Mouse (Mus musculus) kidney, embryonic 14.5 days (tissue): ENCODE results near the gene Lrch3. TPM values are rescaled to one million over a fixed set of nuclear protein-coding genes. Genes with fewer than 3 reads are reported as not detected.

Experiments used
- ATAC-seq: fragments of 200-750 bp; cut with Nextera tagmentation; 2 replicates; pipeline ENCODE4 v1.8.0; 2017; ENCODE audit warnings: moderate number of reproducible peaks, mild to moderate bottlenecking, moderate TSS enrichment, moderate library complexity; ENCODE audit not compliant: low FRiP score, low TSS enrichment
- H3K27ac ChIP-seq: fragments of 300-500 bp; sonication (generic); 2 replicates; pipeline ENCODE4 v1.5.1; 2014; ENCODE audit warnings: low read depth, mild to moderate bottlenecking, low read length, moderate library complexity, mixed read lengths
- H3K27me3 ChIP-seq: fragments of 300-500 bp; sonication (generic); 2 replicates; pipeline ENCODE4 v1.6.1; 2014; ENCODE audit warnings: mild to moderate bottlenecking, low read length; ENCODE audit not compliant: control insufficient read depth, insufficient read depth
- H3K36me3 ChIP-seq: fragments of 300-500 bp; sonication (generic); 2 replicates; pipeline ENCODE4 v1.6.1; 2014; ENCODE audit warnings: low read length, mixed read lengths; ENCODE audit not compliant: control insufficient read depth, insufficient read depth
- H3K4me1 ChIP-seq: fragments of 300-500 bp; sonication (generic); 2 replicates; pipeline ENCODE4 v1.6.1; 2014; ENCODE audit warnings: low read length, mixed read lengths; ENCODE audit not compliant: control insufficient read depth, insufficient read depth
- H3K4me2 ChIP-seq: fragments of 300-500 bp; sonication (generic); replicated peaks from 2 replicates; pipeline ENCODE4 v1.6.1; 2014; ENCODE audit warnings: low read depth, mild to moderate bottlenecking, low read length
- H3K4me3 ChIP-seq: fragments of 300-500 bp; sonication (generic); 2 replicates; pipeline ENCODE4 v1.5.1; 2014; ENCODE audit warnings: mild to moderate bottlenecking, low read length
- H3K9ac ChIP-seq: fragments of 300-500 bp; sonication (generic); 2 replicates; pipeline ENCODE4 v1.6.1; 2014; ENCODE audit warnings: low read depth, mild to moderate bottlenecking, low read length, moderate library complexity
- H3K9me3 ChIP-seq: fragments of 300-500 bp; sonication (generic); 2 replicates; pipeline ENCODE4 v1.6.1; 2016; ENCODE audit warnings: low read length; ENCODE audit not compliant: control insufficient read depth
- WGBS: fragments of 180-500 bp; shearing (Covaris S2); extraction: QIAGEN DNeasy Blood & Tissue Kit; methylation state at CpG from one replicate; pipeline ENCODE4 v1.1.7; 2014; 5-methylcytosine and 5-hydroxymethylcytosine counted together
- polyA plus RNA-seq: library from polyadenylated mRNA; unstranded; fragments of >200 nt; fragmentation: Nextera tagmentation; extraction: Ambion mirVana; gene quantifications from 2 replicates; pipeline ENCODE4 v1.2.1, GENCODE M21; 2014

The Lrch3 gene
- polyA plus RNA-seq, 1 experiment from 2014 or later, result 32.7 TPM

DNA sequence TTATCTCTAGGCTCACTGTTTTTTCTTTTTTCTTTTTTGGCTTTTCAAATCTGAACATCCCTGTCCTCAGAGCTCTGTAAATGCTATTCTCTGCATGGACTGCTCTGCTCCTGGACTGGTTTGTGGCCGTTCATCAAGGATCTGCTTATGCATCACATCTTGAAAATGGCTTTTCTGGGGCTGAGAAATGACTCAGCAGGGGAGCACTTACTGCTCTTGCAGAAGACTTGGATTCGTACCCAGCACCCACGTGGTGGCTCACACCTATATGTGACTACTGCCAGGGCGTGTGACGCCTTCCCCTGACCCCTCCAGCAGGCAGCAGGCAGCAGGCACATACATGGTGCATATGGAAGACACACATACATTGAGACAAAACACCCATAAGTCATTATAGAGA lies 78.3 kb downstream of the Lrch3 start:
- Histone ChIP-seq H3K4me1 (no peaks in the 10 kb centered on the region), H3K27ac (no peak overlapping the region), H3K4me2 (no peak overlapping the region), H3K4me3 (no peak overlapping the region), H3K36me3 (peaks cover 58% of the 10 kb centered on the region), H3K9ac (no peak overlapping the region), H3K9me3 (no peaks in the 10 kb centered on the region), H3K27me3 (no peaks in the 10 kb centered on the region)
- ATAC-seq, result no peak
- 90% methylated on average over 5 of the region's 5 CpGs for WGBS

DNA sequence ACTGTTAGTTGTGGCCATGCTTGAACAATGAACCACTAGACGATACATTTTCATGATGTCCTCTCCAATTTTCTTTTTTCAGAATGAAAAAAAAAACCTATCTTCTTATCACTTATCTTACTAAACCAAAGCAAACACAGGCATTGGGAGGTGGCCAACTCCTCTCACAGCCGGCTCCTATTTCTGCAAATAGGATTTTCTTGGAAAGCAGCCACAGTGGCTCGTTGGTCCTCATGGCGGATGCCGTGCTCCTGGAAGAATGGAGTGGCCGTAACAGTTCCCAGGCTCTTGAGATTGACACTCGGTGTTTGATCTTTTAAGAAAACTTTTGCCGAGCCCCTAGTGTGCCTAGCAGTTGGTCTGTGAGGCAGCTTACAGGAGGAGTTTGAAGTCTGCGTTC lies 91.3 kb downstream of the Lrch3 start:
- no peaks in the 10 kb centered on the region for H3K27me3 ChIP-seq
- 69% methylated on average over 9 of the region's 9 CpGs for WGBS
- H3K36me3 ChIP-seq, result peaks cover 62% of the 10 kb centered on the region
- H3K9ac ChIP-seq, result no peak overlapping the region
- ATAC-seq, result no peak
- H3K27ac ChIP-seq, result no peak overlapping the region
- H3K4me2 ChIP-seq, result no peak overlapping the region
- no peak overlapping the region for H3K4me3 ChIP-seq
- no peaks in the 10 kb centered on the region for H3K9me3 ChIP-seq
- no peaks in the 10 kb centered on the region for H3K4me1 ChIP-seq

DNA sequence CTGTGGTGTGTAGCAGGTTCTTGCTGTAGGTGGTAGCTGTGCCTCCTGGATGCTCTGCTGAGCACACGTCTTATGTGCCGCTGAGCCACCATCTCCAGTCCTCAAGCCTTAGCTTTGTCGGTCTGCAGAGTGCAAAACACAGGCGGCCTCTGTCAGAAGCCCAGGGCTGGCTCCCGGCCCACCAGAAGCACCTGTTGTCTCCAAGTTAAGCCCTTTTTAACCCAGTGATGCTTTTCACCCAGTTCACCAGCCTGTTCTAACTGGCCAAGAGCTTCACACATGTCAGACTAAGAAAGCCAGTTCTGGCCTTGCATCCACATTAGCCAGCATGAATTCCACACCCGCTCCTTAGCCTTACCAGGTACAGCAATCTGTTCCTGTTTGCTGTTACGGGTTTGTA lies 93.0 kb downstream of the Lrch3 start:
- ATAC-seq, result no peak
- Histone ChIP-seq H3K9ac (no peak overlapping the region), H3K4me2 (no peak overlapping the region), H3K27me3 (no peaks in the 10 kb centered on the region), H3K36me3 (peaks cover 52% of the 10 kb centered on the region), H3K4me3 (no peak overlapping the region), H3K4me1 (no peaks in the 10 kb centered on the region), H3K9me3 (no peaks in the 10 kb centered on the region), H3K27ac (no peak overlapping the region)
- WGBS, result 88% methylated on average over 7 of the region's 7 CpGs

DNA sequence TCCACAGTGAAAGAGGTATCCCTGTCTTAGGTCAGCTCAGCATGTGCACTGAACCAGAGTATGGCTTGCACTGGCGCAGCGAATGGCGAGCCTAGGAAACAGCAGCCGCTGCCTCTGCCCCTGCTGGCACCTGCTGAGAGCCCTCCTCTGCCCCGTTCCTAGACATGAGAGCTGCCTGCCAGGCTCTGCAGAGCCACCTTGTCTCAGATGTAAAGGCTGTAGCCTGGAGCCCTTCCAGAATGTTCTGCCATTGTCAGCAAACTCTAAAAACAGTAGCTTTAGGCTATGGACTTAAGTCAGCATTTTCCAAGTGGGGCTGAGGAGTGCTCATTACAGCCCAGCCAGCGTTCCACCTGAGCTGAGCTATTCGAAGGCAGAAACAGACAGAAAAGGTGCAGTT lies 93.5 kb downstream of the Lrch3 start:
- Histone ChIP-seq H3K4me3 (no peak overlapping the region), H3K4me1 (no peaks in the 10 kb centered on the region), H3K27ac (no peak overlapping the region), H3K9ac (no peak overlapping the region), H3K36me3 (peaks cover 56% of the 10 kb centered on the region), H3K27me3 (no peaks in the 10 kb centered on the region), H3K4me2 (no peak overlapping the region), H3K9me3 (no peaks in the 10 kb centered on the region)
- WGBS, result 85% methylated on average over 7 of the region's 7 CpGs
- no peak for ATAC-seq

DNA sequence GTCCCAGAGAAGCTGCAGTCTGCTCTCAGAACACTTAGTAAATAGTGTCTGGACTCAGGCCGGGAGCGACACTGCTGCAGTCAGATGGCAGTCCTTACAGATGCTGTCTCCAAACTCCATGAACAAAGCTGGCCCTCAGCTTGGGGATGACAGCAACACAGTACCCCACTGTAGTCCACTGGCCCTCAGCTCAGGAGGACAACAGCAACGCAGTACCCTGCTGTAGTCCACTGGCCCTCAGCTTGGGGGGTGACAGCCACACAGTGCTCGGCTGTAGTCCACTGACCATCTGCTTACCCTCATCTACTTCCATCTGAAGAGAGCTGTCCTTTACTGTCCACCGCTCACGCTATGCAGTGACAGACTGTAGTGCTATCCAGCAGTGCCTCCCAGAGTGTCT lies 96.3 kb downstream of the Lrch3 start:
- no peak overlapping the region for H3K27ac ChIP-seq
- 92% methylated on average over 6 of the region's 6 CpGs for WGBS
- no peaks in the 10 kb centered on the region for H3K4me1 ChIP-seq
- H3K4me2 ChIP-seq, result no peak overlapping the region
- H3K9me3 ChIP-seq, result no peaks in the 10 kb centered on the region
- peaks cover 78% of the 10 kb centered on the region for H3K36me3 ChIP-seq
- ATAC-seq, result no peak
- no peaks in the 10 kb centered on the region for H3K27me3 ChIP-seq
- H3K4me3 ChIP-seq, result no peak overlapping the region
- no peak overlapping the region for H3K9ac ChIP-seq

DNA sequence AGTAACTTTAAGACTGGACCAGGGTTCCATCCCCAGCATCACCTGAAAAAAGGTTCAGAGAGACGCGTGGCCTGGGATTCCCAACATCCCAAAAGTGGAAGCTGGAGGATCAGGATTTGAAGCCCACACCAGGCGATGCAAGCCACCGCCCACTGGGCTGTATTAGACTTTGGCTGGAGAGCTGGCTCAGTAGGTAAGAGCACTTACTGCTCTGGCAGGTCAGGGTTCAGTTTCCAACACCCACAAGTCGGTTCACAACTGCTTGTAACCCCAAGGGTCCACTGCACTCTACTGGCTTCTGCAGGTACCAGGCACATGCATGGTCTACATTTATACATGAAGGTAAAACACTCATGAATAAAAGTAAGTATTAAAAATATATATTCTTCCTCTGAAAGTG lies 99.9 kb downstream of the Lrch3 start:
- H3K4me2 ChIP-seq, result no peak overlapping the region
- no peak overlapping the region for H3K27ac ChIP-seq
- no peaks in the 10 kb centered on the region for H3K27me3 ChIP-seq
- H3K36me3 ChIP-seq, result peaks cover 59% of the 10 kb centered on the region
- H3K4me1 ChIP-seq, result no peaks in the 10 kb centered on the region
- no peak for ATAC-seq
- H3K4me3 ChIP-seq, result no peak overlapping the region
- 92% methylated on average over 5 of the region's 5 CpGs for WGBS
- no peaks in the 10 kb centered on the region for H3K9me3 ChIP-seq
- H3K9ac ChIP-seq, result no peak overlapping the region

DNA sequence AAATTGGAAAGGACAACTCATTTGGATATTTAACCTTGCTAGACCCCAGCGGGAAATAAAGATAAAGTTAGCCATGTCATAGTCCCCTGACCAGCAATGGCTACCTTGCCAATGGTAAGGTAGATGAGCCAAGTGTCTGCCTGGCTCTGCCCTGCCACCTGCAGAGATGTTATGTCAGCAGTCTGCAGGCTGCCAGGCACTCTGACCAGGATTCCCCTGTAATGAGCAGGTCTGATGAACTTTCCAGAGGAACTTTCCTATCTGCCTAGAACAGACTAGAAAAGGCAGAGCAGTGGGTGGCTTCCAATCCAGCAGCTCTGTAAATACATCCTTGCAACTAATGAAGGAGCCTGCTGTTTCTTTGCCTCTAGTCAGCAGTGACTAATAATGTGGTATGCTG lies 101.0 kb downstream of the Lrch3 start:
- no peak for ATAC-seq
- no peak overlapping the region for H3K9ac ChIP-seq
- H3K27ac ChIP-seq, result no peak overlapping the region
- no peaks in the 10 kb centered on the region for H3K4me1 ChIP-seq
- peaks cover 48% of the 10 kb centered on the region for H3K36me3 ChIP-seq
- H3K9me3 ChIP-seq, result no peaks in the 10 kb centered on the region
- H3K4me3 ChIP-seq, result no peak overlapping the region
- WGBS, result 94% methylated on average over 1 of the region's 1 CpGs
- no peak overlapping the region for H3K4me2 ChIP-seq
- no peaks in the 10 kb centered on the region for H3K27me3 ChIP-seq

DNA sequence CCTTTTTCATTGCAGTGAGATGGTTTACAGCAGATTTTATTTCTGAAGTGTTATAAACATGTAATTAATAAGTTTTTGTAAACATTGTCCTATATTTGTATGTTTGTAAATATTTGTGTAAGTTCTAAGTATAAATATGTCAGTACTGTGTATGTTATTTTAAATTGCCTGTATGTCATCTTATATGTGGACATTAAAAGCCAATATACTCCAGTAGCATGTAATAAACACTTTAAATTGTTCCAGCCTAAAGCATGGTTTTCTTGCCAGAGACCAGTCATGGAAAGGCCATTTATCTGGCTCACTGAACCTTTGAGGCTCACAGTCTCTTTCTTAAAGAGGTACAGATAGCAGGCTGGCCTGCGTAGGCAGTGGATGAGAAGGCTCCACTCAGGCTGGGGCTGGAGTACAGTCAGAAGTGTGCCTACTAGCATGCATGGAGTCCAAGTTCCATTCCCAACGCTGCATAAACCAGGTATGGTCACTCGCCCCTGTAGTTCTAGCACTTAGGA lies 101.6 kb downstream of the Lrch3 start:
- Histone ChIP-seq H3K27me3 (no peaks in the 10 kb centered on the region), H3K36me3 (peaks cover 43% of the 10 kb centered on the region), H3K4me2 (no peak overlapping the region), H3K27ac (no peak overlapping the region), H3K4me1 (no peaks in the 10 kb centered on the region), H3K9me3 (no peaks in the 10 kb centered on the region), H3K9ac (no peak overlapping the region), H3K4me3 (no peak overlapping the region)
- WGBS, result 93% methylated on average over 3 of the region's 3 CpGs
- no peak for ATAC-seq

DNA sequence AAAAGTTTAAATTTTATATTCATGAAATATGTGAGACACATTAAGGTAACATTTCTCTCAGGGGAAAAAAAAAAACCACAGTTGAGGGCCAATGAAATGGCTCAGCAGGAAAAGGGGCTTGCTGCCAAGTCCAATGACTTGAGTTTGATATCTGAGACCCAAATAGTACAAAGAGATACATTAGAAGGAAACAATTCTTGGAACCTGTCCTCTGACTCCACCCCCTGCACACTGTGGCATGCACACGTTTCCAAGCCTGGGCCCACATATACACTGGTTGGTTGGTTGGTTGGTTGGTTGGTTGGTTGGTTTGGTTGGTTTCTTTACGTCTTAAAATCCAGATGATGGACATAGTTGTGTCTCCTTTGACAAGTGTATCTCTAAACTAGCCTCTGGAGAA lies 102.1 kb downstream of the Lrch3 start:
- Histone ChIP-seq H3K27ac (no peak overlapping the region), H3K36me3 (peaks cover 40% of the 10 kb centered on the region), H3K27me3 (no peaks in the 10 kb centered on the region), H3K4me2 (no peak overlapping the region), H3K9me3 (no peaks in the 10 kb centered on the region), H3K4me3 (no peak overlapping the region), H3K9ac (no peak overlapping the region), H3K4me1 (no peaks in the 10 kb centered on the region)
- no peak for ATAC-seq
- 90% methylated on average over 2 of the region's 2 CpGs for WGBS
